Mouse (Mus musculus): ENCODE results near the gene Olfr458. TPM values are rescaled to one million over a fixed set of nuclear protein-coding genes. Genes with fewer than 3 reads are reported as not detected.
A peak's percentile ranks its signal among the peaks of the same experiment; 100 is the strongest.
"Not testable (repeated sequence)": the region's sequence is repeated elsewhere in the genome, so short reads cannot be mapped to it uniquely, and the experiment has no call there.

Gene Olfr458
- 0.19 TPM in 1 of 2 replicates, not detected in the other for polyA plus RNA-seq (2016; fragmentation: Nextera tagmentation; extraction: Ambion mirVana)

DNA sequence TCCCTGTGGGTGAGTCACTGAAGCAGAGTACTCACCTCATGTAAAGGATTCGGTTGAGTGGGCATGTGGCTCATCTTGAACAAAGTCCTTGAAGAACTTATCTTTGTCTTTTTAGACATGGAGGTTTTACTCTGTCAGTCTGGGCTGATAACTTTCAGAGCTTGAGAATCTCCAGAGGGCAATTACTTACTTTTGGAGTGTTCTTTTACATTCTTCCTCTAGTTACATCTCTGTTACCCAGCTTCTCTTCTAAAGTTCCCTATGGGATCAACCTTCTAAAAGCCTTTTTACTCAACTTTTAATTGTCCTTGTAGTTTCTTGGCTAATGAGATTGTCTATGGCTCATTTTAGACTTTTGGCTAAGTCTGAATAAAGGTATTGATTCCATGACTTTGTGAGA is at the start of gene Olfr458:
Olfr458 (minus strand) TSS at position 101 of the 400 bp plus-strand sequence.
- H3K27ac ChIP-seq: no peak within 1 kb of the TSS
- H3K9me3 ChIP-seq: no peaks in the 10 kb centered on the region
- no peaks in the 10 kb centered on the region for H3K27me3 ChIP-seq (ENCODE audit: insufficient read depth, poor library complexity, severe bottlenecking)
- 44% methylated on average over 1 of the region's 1 CpGs for WGBS
- H3K36me3 ChIP-seq: no peaks in the 10 kb centered on the region
- no peak within 1 kb of the TSS for H3K4me3 ChIP-seq
- no peak for DNase-seq (ENCODE audit: low spot score)
- H3K4me1 ChIP-seq: no peaks in the 10 kb centered on the region

- no peaks in the 10 kb centered on the region for H3K4me1 ChIP-seq
- H3K4me3 ChIP-seq: no peak overlapping the region
- no peak overlapping the region for H3K27ac ChIP-seq
- H3K27me3 ChIP-seq (ENCODE audit: insufficient read depth, poor library complexity, severe bottlenecking): no peaks in the 10 kb centered on the region
- H3K9me3 ChIP-seq: no peaks in the 10 kb centered on the region
- H3K36me3 ChIP-seq: no peaks in the 10 kb centered on the region
- DNase-seq (ENCODE audit: low spot score): no peak
- 72% methylated on average over 1 of the region's 1 CpGs for WGBS
These were observed 48.5 kb upstream of the Olfr458 start for GRCm38 (mm10) chr6:42513461-42513860.

DNA sequence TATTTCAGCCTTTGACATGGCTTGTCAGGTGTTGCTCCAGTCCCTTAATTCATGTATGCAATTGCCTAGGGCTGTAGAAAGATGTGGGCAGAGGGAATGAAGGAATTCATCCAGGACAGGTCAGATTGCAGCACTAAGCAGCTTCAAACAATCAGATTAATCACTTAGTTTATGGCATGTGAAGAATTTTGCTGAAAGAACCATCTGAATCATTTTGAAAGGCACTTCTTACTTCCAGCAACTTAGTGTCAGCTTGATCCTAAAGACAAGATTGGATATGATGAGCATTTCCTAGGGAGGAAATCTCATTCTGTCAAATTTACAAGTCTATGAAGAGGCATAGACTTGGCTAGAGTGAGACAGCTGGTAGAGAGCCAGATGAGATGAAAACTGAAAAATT is 44.3 kb upstream of the Olfr458 start:
- Histone ChIP-seq H3K4me1 (no peaks in the 10 kb centered on the region), H3K27ac (no peak overlapping the region), H3K4me3 (no peak overlapping the region), H3K36me3 (no peaks in the 10 kb centered on the region), H3K27me3 (ENCODE audit: insufficient read depth, poor library complexity, severe bottlenecking) (no peaks in the 10 kb centered on the region), H3K9me3 (no peaks in the 10 kb centered on the region)
- DNase-seq (ENCODE audit: low spot score): no peak

DNA sequence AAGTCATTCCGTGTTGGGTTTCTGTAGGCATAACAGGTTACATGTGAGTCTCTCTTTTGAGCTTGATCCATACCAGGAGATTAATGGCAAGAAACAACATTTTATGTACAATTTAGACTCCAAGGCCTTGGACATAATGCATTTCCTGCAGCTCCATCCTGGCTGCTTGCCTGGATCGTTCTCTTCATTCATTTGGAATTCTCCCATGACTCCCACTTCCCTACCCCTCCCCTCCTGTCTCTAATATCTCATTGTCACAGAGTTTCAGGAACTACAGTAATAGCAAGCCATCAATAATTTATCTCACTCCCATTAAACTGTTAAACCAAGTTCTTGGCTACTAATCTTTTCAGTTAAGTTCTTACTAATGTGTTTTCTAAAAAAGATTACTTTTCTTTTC is 38.5 kb upstream of the Olfr458 start:
- 79% methylated on average over 2 of the region's 2 CpGs for WGBS
- no peak for DNase-seq (ENCODE audit: low spot score)
- H3K36me3 ChIP-seq: no peaks in the 10 kb centered on the region
- no peak overlapping the region for H3K27ac ChIP-seq
- H3K9me3 ChIP-seq: no peaks in the 10 kb centered on the region
- no peaks in the 10 kb centered on the region for H3K4me1 ChIP-seq
- no peak overlapping the region for H3K4me3 ChIP-seq
- no peaks in the 10 kb centered on the region for H3K27me3 ChIP-seq (ENCODE audit: insufficient read depth, poor library complexity, severe bottlenecking)

DNA sequence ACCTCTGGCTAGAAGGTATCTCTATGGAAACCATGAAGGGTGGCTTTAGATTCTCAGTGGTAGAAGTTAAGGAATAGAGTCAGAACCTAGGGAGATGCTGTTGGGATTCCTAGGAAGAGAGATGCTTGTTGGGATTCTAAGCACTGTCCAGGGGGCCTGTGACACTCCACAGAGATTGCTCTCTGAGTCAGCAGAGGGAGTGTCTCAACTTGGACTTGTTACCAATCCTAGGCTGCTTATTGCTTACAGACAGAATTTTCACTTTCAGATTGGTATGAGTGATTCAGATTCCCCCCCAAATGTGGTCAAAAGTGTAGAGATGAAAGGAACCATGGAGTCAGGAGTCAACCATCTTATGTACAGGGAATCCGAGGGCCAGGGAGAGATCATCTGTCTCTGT is 24.7 kb upstream of the Olfr458 start:
- Histone ChIP-seq H3K4me3 (no peak overlapping the region), H3K9me3 (no peaks in the 10 kb centered on the region), H3K36me3 (no peaks in the 10 kb centered on the region), H3K4me1 (no peaks in the 10 kb centered on the region), H3K27ac (no peak overlapping the region), H3K27me3 (ENCODE audit: insufficient read depth, poor library complexity, severe bottlenecking) (no peaks in the 10 kb centered on the region)
- DNase-seq (ENCODE audit: low spot score): no peak
- WGBS: 57% methylated on average over 1 of the region's 1 CpGs

GRCm38 (mm10) chr6:42487114-42487513 is 22.1 kb upstream of the Olfr458 start, which contains the start of gene Olfr456:
TSS of gene Olfr456 (minus strand) at chr6:42487214.
- Histone ChIP-seq H3K27me3 (ENCODE audit: insufficient read depth, poor library complexity, severe bottlenecking) (no peaks in the 10 kb centered on the region), H3K9me3 (no peaks in the 10 kb centered on the region), H3K36me3 (no peaks in the 10 kb centered on the region), H3K4me1 (no peaks in the 10 kb centered on the region), H3K27ac (no peak within 1 kb of the TSS), H3K4me3 (no peak within 1 kb of the TSS)
- DNase-seq (ENCODE audit: low spot score): no peak
- 69% methylated on average over 1 of the region's 1 CpGs for WGBS

DNA sequence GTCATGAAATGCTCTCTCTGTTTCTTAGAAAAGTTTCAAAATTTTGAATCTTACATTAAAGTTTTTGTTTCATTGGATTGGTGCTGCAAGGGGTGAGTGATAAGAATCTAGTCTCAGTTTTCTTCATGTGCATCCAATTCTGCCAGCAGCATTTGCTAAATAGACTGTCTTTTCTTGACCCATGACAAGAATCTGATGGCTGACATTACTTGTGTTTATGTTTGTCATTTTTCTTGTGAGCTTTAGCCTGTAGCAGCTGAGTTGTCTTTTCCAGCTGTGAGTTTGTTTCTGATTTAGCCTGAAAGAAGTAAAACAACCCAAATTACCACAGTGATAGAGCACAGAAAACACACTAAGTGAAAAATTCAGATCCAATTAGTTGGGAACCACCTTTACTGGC is 19.6 kb upstream of the Olfr458 start:
- H3K4me1 ChIP-seq: no peaks in the 10 kb centered on the region
- no peaks in the 10 kb centered on the region for H3K9me3 ChIP-seq
- no peaks in the 10 kb centered on the region for H3K27me3 ChIP-seq (ENCODE audit: insufficient read depth, poor library complexity, severe bottlenecking)
- H3K4me3 ChIP-seq: no peak overlapping the region
- H3K36me3 ChIP-seq: no peaks in the 10 kb centered on the region
- no peak for DNase-seq (ENCODE audit: low spot score)
- no peak overlapping the region for H3K27ac ChIP-seq

GRCm38 (mm10) chr6:42476235-42476634 is 11.2 kb upstream of the Olfr458 start, which contains the start of gene Olfr457:
TSS of gene Olfr457 (minus strand) at chr6:42476335.
- Histone ChIP-seq H3K36me3 (no peaks in the 10 kb centered on the region), H3K27me3 (ENCODE audit: insufficient read depth, poor library complexity, severe bottlenecking) (no peaks in the 10 kb centered on the region), H3K9me3 (no peaks in the 10 kb centered on the region), H3K4me3 (no peak within 1 kb of the TSS), H3K4me1 (no peaks in the 10 kb centered on the region), H3K27ac (no peak within 1 kb of the TSS)
- DNase-seq (ENCODE audit: low spot score): no peak
- 67% methylated on average over 1 of the region's 1 CpGs for WGBS

GRCm38 (mm10) chr6:42471298-42471697 is 6.3 kb upstream of the Olfr458 start:
- H3K36me3 ChIP-seq; H3K27me3 ChIP-seq (ENCODE audit: insufficient read depth, poor library complexity, severe bottlenecking); H3K27ac ChIP-seq; H3K4me3 ChIP-seq; H3K9me3 ChIP-seq; H3K4me1 ChIP-seq: not testable (repeated sequence)
- peak; percentile 69 for DNase-seq (ENCODE audit: low spot score)
- 88% methylated on average over 4 of the region's 4 CpGs for WGBS

GRCm38 (mm10) chr6:42470542-42470941 is 5.5 kb upstream of the Olfr458 start:
- no peak overlapping the region for H3K4me3 ChIP-seq
- 88% methylated on average over 4 of the region's 4 CpGs for WGBS
- DNase-seq (ENCODE audit: low spot score): no peak
- no peak overlapping the region for H3K27ac ChIP-seq
- H3K4me1 ChIP-seq: no peaks in the 10 kb centered on the region
- no peaks in the 10 kb centered on the region for H3K9me3 ChIP-seq
- no peaks in the 10 kb centered on the region for H3K27me3 ChIP-seq (ENCODE audit: insufficient read depth, poor library complexity, severe bottlenecking)
- H3K36me3 ChIP-seq: no peaks in the 10 kb centered on the region

DNA sequence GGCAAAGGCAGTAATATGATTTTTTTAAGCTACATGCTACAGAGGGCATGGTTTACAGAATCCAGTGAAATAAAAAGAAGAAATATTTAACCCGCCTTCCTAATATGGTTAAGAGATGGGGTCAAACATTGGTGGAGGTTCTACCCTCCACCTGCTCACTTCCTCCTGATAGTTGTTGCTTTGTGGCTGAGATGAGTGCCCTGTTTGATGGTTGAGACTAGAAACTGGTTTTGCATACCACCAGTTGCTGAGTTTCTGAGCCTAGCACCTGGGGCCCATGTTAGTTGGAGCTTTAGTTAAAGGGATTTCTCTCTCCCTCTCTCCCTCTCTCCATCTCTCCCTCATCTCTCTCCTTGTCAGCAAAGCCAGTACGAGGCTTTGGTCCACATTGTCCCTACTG is 17.6 kb downstream of the Olfr458 start:
- Histone ChIP-seq H3K4me1 (no peaks in the 10 kb centered on the region), H3K27ac (no peak overlapping the region), H3K4me3 (no peak overlapping the region), H3K36me3 (no peaks in the 10 kb centered on the region), H3K9me3 (no peaks in the 10 kb centered on the region), H3K27me3 (ENCODE audit: insufficient read depth, poor library complexity, severe bottlenecking) (no peaks in the 10 kb centered on the region)
- WGBS: 71% methylated on average over 2 of the region's 2 CpGs
- no peak for DNase-seq (ENCODE audit: low spot score)

DNA sequence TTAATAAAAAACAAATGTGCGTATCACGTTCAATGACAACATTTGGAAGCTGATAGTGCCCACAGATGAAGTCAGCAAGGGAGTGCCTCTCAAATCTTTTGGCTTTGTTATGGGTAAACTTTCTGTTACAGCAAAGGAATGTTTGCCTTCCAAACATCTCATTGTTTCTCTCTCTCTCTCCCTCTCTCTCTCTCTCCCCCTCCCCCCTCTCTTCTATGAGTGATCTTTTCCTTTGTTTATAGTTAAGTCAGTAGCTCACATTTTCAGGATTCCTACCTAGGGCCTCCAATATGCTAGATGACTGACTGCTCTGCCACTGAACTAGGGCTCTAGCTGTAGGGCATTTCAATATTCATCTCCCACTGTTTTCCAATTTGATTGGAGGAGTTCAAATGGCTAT is 20.5 kb downstream of the Olfr458 start:
- WGBS: 78% methylated on average over 2 of the region's 2 CpGs
- H3K9me3 ChIP-seq: no peaks in the 10 kb centered on the region
- H3K4me1 ChIP-seq: no peaks in the 10 kb centered on the region
- H3K4me3 ChIP-seq: no peak overlapping the region
- H3K27ac ChIP-seq: no peak overlapping the region
- no peaks in the 10 kb centered on the region for H3K27me3 ChIP-seq (ENCODE audit: insufficient read depth, poor library complexity, severe bottlenecking)
- DNase-seq (ENCODE audit: low spot score): no peak
- no peaks in the 10 kb centered on the region for H3K36me3 ChIP-seq

DNA sequence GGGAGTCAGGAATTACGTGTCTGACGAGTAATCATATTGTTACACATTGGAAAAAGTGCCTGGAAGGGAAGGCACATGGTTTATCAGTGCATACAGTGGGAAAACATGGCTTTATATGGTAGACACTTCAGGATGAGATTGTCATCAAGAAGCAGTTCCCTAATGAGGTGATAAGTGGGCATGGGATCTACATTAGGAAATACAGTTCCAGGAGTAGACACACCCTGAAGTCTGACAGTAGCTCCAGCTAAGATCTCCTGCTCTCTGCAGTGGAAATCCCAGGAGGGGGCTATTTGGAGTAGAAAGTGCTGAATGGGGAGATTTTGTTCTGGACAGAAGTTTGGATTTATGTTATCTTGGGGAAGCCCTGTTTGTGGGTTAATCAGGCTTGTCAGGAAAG is 23.6 kb downstream of the Olfr458 start:
- Histone ChIP-seq H3K4me3 (no peak overlapping the region), H3K9me3 (no peaks in the 10 kb centered on the region), H3K27ac (no peak overlapping the region), H3K27me3 (ENCODE audit: insufficient read depth, poor library complexity, severe bottlenecking) (no peaks in the 10 kb centered on the region), H3K4me1 (no peaks in the 10 kb centered on the region), H3K36me3 (no peaks in the 10 kb centered on the region)
- WGBS: 55% methylated on average over 2 of the region's 2 CpGs
- DNase-seq (ENCODE audit: low spot score): no peak

- Histone ChIP-seq H3K4me3 (no peak overlapping the region), H3K36me3 (no peaks in the 10 kb centered on the region), H3K27ac (no peak overlapping the region), H3K9me3 (no peaks in the 10 kb centered on the region), H3K4me1 (no peaks in the 10 kb centered on the region), H3K27me3 (ENCODE audit: insufficient read depth, poor library complexity, severe bottlenecking) (no peaks in the 10 kb centered on the region)
- 66% methylated on average over 2 of the region's 2 CpGs for WGBS
- DNase-seq (ENCODE audit: low spot score): no peak
These were observed 29.5 kb downstream of the Olfr458 start for GRCm38 (mm10) chr6:42435490-42435889.
